Mouse (Mus musculus): ENCODE data around the gene Lrfn5. TPM values are rescaled to one million over a fixed set of nuclear protein-coding genes. Genes with fewer than 3 reads are reported as not detected.
A peak's percentile ranks its signal among the peaks of the same experiment; 100 is the strongest.

Gene Lrfn5
- polyA plus RNA-seq, 1 experiment: not detected

DNA sequence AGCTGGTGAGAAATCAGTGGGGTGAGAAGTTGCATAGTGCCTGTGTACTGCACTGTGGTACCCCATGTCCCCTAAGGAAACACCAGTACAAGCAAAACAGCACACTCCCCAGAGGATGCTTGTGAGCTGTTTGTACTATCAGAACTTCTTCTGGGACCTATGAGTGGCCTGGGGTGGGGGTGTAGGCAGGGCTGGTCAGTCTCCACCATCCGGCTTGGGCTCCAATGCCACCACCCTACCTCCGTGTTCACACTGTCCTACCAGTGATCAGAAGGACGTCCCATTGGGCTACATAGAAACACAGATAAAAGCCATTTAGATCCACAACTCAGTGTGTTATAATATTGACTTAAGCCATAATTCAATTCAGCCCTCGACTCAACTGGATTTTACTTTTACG lies 131.4 kb downstream of the Lrfn5 start:
- Histone ChIP-seq H3K36me3 (ENCODE audit: control insufficient read depth, insufficient read depth, low read length, poor library complexity, severe bottlenecking) (no peaks in the 10 kb centered on the region), H3K27me3 (ENCODE audit: control insufficient read depth, insufficient read depth, low read length, poor library complexity, severe bottlenecking) (no peaks in the 10 kb centered on the region), H3K27ac (ENCODE audit: insufficient read depth, low read length) (no peak overlapping the region), H3K4me3 (ENCODE audit: low read depth, low read length) (no peak overlapping the region), H3K9me3 (replicated peaks; ENCODE audit: control insufficient read depth, insufficient read depth, low read length, poor library complexity, severe bottlenecking) (no peaks in the 10 kb centered on the region), H3K4me1 (ENCODE audit: control insufficient read depth, insufficient read depth, low read length) (no peaks in the 10 kb centered on the region), H3K9ac (ENCODE audit: low read depth, poor library complexity, severe bottlenecking) (no peak overlapping the region)
- no peak for TF ChIP-seq EP300 (IDR thresholded peaks at IDR 0.05; ENCODE audit: insufficient read depth, low read depth, low read length)
- TF ChIP-seq CTCF (IDR thresholded peaks at IDR 0.05; ENCODE audit: low read depth, low read length): no peak
- no peak for TF ChIP-seq POLR2A (IDR thresholded peaks at IDR 0.05; ENCODE audit: insufficient read depth, low read length)

GRCm38 (mm10) chr12:61723158-61723557 lies 200.2 kb downstream of the Lrfn5 start:
- Histone ChIP-seq H3K9me3 (replicated peaks; ENCODE audit: control insufficient read depth, insufficient read depth, low read length, poor library complexity, severe bottlenecking) (no peaks in the 10 kb centered on the region), H3K4me1 (ENCODE audit: control insufficient read depth, insufficient read depth, low read length) (no peaks in the 10 kb centered on the region), H3K4me3 (ENCODE audit: low read depth, low read length) (no peak overlapping the region), H3K36me3 (ENCODE audit: control insufficient read depth, insufficient read depth, low read length, poor library complexity, severe bottlenecking) (no peaks in the 10 kb centered on the region), H3K27ac (ENCODE audit: insufficient read depth, low read length) (no peak overlapping the region), H3K9ac (ENCODE audit: low read depth, poor library complexity, severe bottlenecking) (no peak overlapping the region), H3K27me3 (ENCODE audit: control insufficient read depth, insufficient read depth, low read length, poor library complexity, severe bottlenecking) (no peaks in the 10 kb centered on the region)
- TF ChIP-seq CTCF (IDR thresholded peaks at IDR 0.05; ENCODE audit: low read depth, low read length) (peak; percentile 68), POLR2A (IDR thresholded peaks at IDR 0.05; ENCODE audit: insufficient read depth, low read length) (no peak), EP300 (IDR thresholded peaks at IDR 0.05; ENCODE audit: insufficient read depth, low read depth, low read length) (no peak)

- no peak overlapping the region for H3K9ac ChIP-seq (ENCODE audit: low read depth, poor library complexity, severe bottlenecking)
- H3K4me1 ChIP-seq (ENCODE audit: control insufficient read depth, insufficient read depth, low read length): no peaks in the 10 kb centered on the region
- H3K4me3 ChIP-seq (ENCODE audit: low read depth, low read length): no peak overlapping the region
- no peak overlapping the region for H3K27ac ChIP-seq (ENCODE audit: insufficient read depth, low read length)
- TF ChIP-seq CTCF (IDR thresholded peaks at IDR 0.05; ENCODE audit: low read depth, low read length) (no peak), POLR2A (IDR thresholded peaks at IDR 0.05; ENCODE audit: insufficient read depth, low read length) (no peak), EP300 (IDR thresholded peaks at IDR 0.05; ENCODE audit: insufficient read depth, low read depth, low read length) (no peak)
- no peaks in the 10 kb centered on the region for H3K36me3 ChIP-seq (ENCODE audit: control insufficient read depth, insufficient read depth, low read length, poor library complexity, severe bottlenecking)
- H3K9me3 ChIP-seq (replicated peaks; ENCODE audit: control insufficient read depth, insufficient read depth, low read length, poor library complexity, severe bottlenecking): no peaks in the 10 kb centered on the region
- H3K27me3 ChIP-seq (ENCODE audit: control insufficient read depth, insufficient read depth, low read length, poor library complexity, severe bottlenecking): no peaks in the 10 kb centered on the region
Measured at GRCm38 (mm10) chr12:61807073-61807605, 284.2 kb downstream of the Lrfn5 start.

DNA sequence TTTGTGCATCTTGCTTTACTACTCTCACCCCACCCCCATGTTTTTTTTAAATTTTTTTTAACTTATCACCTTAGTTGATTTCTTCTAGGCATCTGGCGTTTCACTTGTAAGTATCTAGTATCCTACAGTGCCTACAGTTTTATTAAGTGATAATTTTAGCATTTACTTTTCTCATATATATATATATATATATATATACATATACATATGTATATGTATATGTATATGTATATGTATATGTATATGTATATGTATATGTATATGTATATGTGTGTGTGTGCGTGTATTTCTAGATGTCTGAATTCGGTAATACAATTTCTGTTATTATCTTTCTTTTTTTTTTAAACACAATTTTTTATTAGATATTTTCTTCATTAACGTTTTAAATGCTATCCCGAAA lies 300.7 kb downstream of the Lrfn5 start:
- TF ChIP-seq EP300 (IDR thresholded peaks at IDR 0.05; ENCODE audit: insufficient read depth, low read depth, low read length) (no peak), POLR2A (IDR thresholded peaks at IDR 0.05; ENCODE audit: insufficient read depth, low read length) (no peak), CTCF (IDR thresholded peaks at IDR 0.05; ENCODE audit: low read depth, low read length) (no peak)
- Histone ChIP-seq H3K36me3 (ENCODE audit: control insufficient read depth, insufficient read depth, low read length, poor library complexity, severe bottlenecking) (no peaks in the 10 kb centered on the region), H3K4me1 (ENCODE audit: control insufficient read depth, insufficient read depth, low read length) (no peaks in the 10 kb centered on the region), H3K27ac (ENCODE audit: insufficient read depth, low read length) (no peak overlapping the region), H3K27me3 (ENCODE audit: control insufficient read depth, insufficient read depth, low read length, poor library complexity, severe bottlenecking) (no peaks in the 10 kb centered on the region), H3K4me3 (ENCODE audit: low read depth, low read length) (no peak overlapping the region), H3K9me3 (replicated peaks; ENCODE audit: control insufficient read depth, insufficient read depth, low read length, poor library complexity, severe bottlenecking) (no peaks in the 10 kb centered on the region), H3K9ac (ENCODE audit: low read depth, poor library complexity, severe bottlenecking) (no peak overlapping the region)

DNA sequence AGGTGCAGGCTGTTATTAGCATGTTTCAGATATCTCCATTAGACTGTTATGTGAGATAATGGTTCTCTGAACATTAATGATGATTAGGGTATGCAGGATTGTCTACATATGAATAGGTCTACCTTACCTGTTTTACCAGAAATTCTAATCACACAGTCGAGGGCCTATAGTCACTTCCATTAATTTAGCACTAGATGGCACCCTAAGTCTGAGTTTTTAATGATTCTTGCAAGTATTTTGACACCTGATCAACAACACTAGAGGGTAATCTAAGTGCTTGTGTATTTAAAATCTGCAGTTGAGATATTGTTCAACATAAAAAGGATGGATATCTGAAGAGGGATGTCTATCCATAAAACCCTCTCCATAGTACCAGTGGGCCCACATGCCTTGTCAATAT lies 303.4 kb downstream of the Lrfn5 start:
- Histone ChIP-seq H3K36me3 (ENCODE audit: control insufficient read depth, insufficient read depth, low read length, poor library complexity, severe bottlenecking) (no peaks in the 10 kb centered on the region), H3K9me3 (replicated peaks; ENCODE audit: control insufficient read depth, insufficient read depth, low read length, poor library complexity, severe bottlenecking) (no peaks in the 10 kb centered on the region), H3K27ac (ENCODE audit: insufficient read depth, low read length) (no peak overlapping the region), H3K4me1 (ENCODE audit: control insufficient read depth, insufficient read depth, low read length) (no peaks in the 10 kb centered on the region), H3K27me3 (ENCODE audit: control insufficient read depth, insufficient read depth, low read length, poor library complexity, severe bottlenecking) (no peaks in the 10 kb centered on the region), H3K4me3 (ENCODE audit: low read depth, low read length) (no peak overlapping the region), H3K9ac (ENCODE audit: low read depth, poor library complexity, severe bottlenecking) (no peak overlapping the region)
- no peak for TF ChIP-seq EP300 (IDR thresholded peaks at IDR 0.05; ENCODE audit: insufficient read depth, low read depth, low read length)
- no peak for TF ChIP-seq POLR2A (IDR thresholded peaks at IDR 0.05; ENCODE audit: insufficient read depth, low read length)
- peak; percentile 5 for TF ChIP-seq CTCF (IDR thresholded peaks at IDR 0.05; ENCODE audit: low read depth, low read length)

DNA sequence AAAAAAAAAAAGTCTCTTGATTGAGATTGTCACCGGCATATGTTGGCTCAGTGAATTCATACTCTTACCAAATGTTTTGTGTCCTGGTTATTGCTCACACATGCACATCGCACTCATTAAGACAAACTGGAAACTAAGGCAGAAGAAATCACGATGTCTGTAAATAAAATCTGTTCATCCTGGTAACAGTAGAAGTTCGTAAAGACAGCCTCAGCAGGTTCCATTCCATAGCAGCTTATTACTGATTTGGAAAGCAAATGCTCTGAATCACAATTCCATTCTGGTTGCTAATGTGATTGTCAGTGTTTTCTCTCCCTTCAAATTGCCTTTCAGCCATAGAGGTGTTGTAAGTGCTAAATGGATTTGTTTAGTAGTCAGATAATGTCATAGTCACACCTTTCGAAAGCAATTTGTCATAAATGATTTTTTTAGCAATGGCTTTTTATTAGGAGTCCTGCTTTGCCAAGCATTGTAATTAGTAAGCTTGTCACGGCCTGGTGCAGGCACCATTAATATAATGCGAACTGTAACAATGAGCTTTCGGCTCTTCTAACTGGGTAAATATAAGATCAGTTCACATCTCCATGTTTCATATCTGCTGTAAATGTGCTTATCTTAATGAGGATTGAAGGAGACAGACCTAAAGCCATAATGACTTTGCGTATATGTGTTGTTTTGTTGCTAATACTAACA lies 319.8 kb downstream of the Lrfn5 start:
- Histone ChIP-seq H3K9ac (ENCODE audit: low read depth, poor library complexity, severe bottlenecking) (no peak overlapping the region), H3K4me1 (ENCODE audit: control insufficient read depth, insufficient read depth, low read length) (no peaks in the 10 kb centered on the region), H3K36me3 (ENCODE audit: control insufficient read depth, insufficient read depth, low read length, poor library complexity, severe bottlenecking) (no peaks in the 10 kb centered on the region), H3K27ac (ENCODE audit: insufficient read depth, low read length) (no peak overlapping the region), H3K4me3 (ENCODE audit: low read depth, low read length) (no peak overlapping the region), H3K27me3 (ENCODE audit: control insufficient read depth, insufficient read depth, low read length, poor library complexity, severe bottlenecking) (no peaks in the 10 kb centered on the region), H3K9me3 (replicated peaks; ENCODE audit: control insufficient read depth, insufficient read depth, low read length, poor library complexity, severe bottlenecking) (no peaks in the 10 kb centered on the region)
- TF ChIP-seq CTCF (IDR thresholded peaks at IDR 0.05; ENCODE audit: low read depth, low read length) (no peak), POLR2A (IDR thresholded peaks at IDR 0.05; ENCODE audit: insufficient read depth, low read length) (no peak), EP300 (IDR thresholded peaks at IDR 0.05; ENCODE audit: insufficient read depth, low read depth, low read length) (no peak)

All from ES-Bruce4 (cell line).